Mouse (Mus musculus) heart, postnatal 0 days (tissue): ENCODE results near the gene Vinac1. TPM values are rescaled to one million over a fixed set of nuclear protein-coding genes. Genes with fewer than 3 reads are reported as not detected.

ENCODE experiments used
- ATAC-seq: fragments of 200-750 bp; cut with Nextera tagmentation; 2 replicates; pipeline ENCODE4 v1.8.0; 2017; ENCODE audit warnings: low read depth, moderate number of reproducible peaks, moderate library complexity; ENCODE audit not compliant: insufficient read depth
- DNase-seq: peaks from one replicate; pipeline ENCODE4 v3.0.0-alpha.2; 2016; ENCODE audit warnings: low spot score
- H3K27ac ChIP-seq: fragments of 300-500 bp; sonication (generic); 2 replicates; pipeline ENCODE4 v1.5.1; 2014; ENCODE audit warnings: low read depth, mild to moderate bottlenecking
- H3K27me3 ChIP-seq: fragments of 300-500 bp; sonication (generic); 2 replicates; pipeline ENCODE4 v1.6.1; 2014; ENCODE audit warnings: low read length, mixed read lengths; ENCODE audit not compliant: control insufficient read depth, insufficient read depth
- H3K36me3 ChIP-seq: fragments of 300-500 bp; sonication (generic); replicated peaks from 2 replicates; pipeline ENCODE4 v1.6.1; 2014; ENCODE audit warnings: low read length, mixed read lengths; ENCODE audit not compliant: control insufficient read depth, insufficient read depth
- H3K4me1 ChIP-seq: fragments of 300-500 bp; sonication (generic); 2 replicates; pipeline ENCODE4 v1.6.1; 2014; ENCODE audit warnings: antibody characterized with exemption; ENCODE audit not compliant: control insufficient read depth, insufficient read depth
- H3K4me2 ChIP-seq: fragments of 300-500 bp; sonication (generic); 2 replicates; pipeline ENCODE4 v1.6.1; 2014; ENCODE audit warnings: low read depth, mild to moderate bottlenecking, low read length, moderate library complexity
- H3K4me3 ChIP-seq: fragments of 300-500 bp; sonication (generic); 2 replicates; pipeline ENCODE4 v1.5.1; 2014; ENCODE audit warnings: low read depth, low read length
- H3K9ac ChIP-seq: fragments of 300-500 bp; sonication (generic); replicated peaks from 2 replicates; pipeline ENCODE4 v1.6.1; 2014; ENCODE audit warnings: low read depth, low read length, mixed read lengths
- H3K9me3 ChIP-seq: fragments of 300-500 bp; sonication (generic); replicated peaks from 2 replicates; pipeline ENCODE4 v1.6.1; 2016; ENCODE audit warnings: low read length; ENCODE audit not compliant: control insufficient read depth
- CTCF ChIP-seq: IDR thresholded peaks from 2 replicates; pipeline ENCODE4 v1.5.1; 2016; ENCODE audit warnings: antibody characterized with exemption, control low read depth, low read depth
- EP300 ChIP-seq: IDR thresholded peaks from 2 replicates; pipeline ENCODE4 v1.6.1; 2016; ENCODE audit warnings: antibody characterized with exemption, low read depth
- WGBS: fragments of 180-500 bp; shearing (Covaris S2); extraction: QIAGEN DNeasy Blood & Tissue Kit; methylation state at CpG from one replicate; pipeline ENCODE4 v1.1.7; 2014; 5-methylcytosine and 5-hydroxymethylcytosine counted together
- polyA plus RNA-seq: library from polyadenylated mRNA; unstranded; fragments of >200 nt; fragmentation: Nextera tagmentation; extraction: Ambion mirVana; gene quantifications from 2 replicates; pipeline ENCODE4 v1.2.1, GENCODE M21; 2015
- total RNA-seq: library from RNA; depleted of rRNA; stranded (reverse); fragments of >200 nt; gene quantifications from 2 replicates; pipeline ENCODE4 v1.2.3, GENCODE M21; 2014; ENCODE audit warnings: low replicate concordance

Vinac1 gene
- total and polyA plus RNA-seq, 2 experiments from 2014 or later = not detected

DNA sequence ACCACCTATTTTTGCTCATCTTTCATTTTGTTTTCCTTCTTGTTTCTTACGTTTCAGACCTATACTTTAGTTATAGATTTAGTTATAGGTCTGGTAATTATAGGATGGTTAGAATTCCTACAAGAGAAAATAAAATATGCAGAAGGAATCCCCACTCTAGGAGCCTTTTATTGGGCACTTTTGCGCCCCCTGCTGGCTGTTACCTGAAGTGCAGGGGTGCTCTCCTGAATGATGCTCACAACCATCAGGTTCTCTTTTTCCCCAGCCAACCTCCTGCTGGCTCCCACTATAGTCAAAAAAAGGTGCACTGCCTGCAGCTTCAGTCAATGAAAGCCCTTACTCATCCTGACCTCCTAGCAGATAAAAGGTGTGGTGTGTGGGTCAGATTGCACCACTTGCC, 37.0 kb upstream of the Vinac1 start:
- WGBS = 57% methylated on average over 2 of the region's 2 CpGs
- H3K4me1 ChIP-seq = no peaks in the 10 kb centered on the region
- H3K9me3 ChIP-seq = 0 out of 2 replicates have a peak, but pooled peaks cover 3% of the 10 kb centered on the region
- H3K9ac ChIP-seq = no peak overlapping the region
- DNase-seq (no peak), ATAC-seq (no peak)
- peaks cover 31% of the 10 kb centered on the region for H3K36me3 ChIP-seq
- H3K4me3 ChIP-seq = no peak overlapping the region
- H3K27me3 ChIP-seq = no peaks in the 10 kb centered on the region
- no peak overlapping the region for H3K27ac ChIP-seq
- H3K4me2 ChIP-seq = no peak overlapping the region
- TF ChIP-seq EP300 (no peak), CTCF (peak; percentile 49)

- H3K36me3 ChIP-seq = peaks cover 28% of the 10 kb centered on the region
- H3K4me2 ChIP-seq = no peak overlapping the region
- WGBS = 91% methylated on average over 5 of the region's 5 CpGs
- H3K9ac ChIP-seq = no peak overlapping the region
- 0 out of 2 replicates have a peak, but pooled peaks cover 3% of the 10 kb centered on the region for H3K9me3 ChIP-seq
- no peaks in the 10 kb centered on the region for H3K4me1 ChIP-seq
- H3K27ac ChIP-seq = no peak overlapping the region
- no peak for ATAC-seq
- no peak for DNase-seq
- no peak overlapping the region for H3K4me3 ChIP-seq
- no peak for TF ChIP-seq CTCF
- TF ChIP-seq EP300 = no peak
- H3K27me3 ChIP-seq = no peaks in the 10 kb centered on the region
Measured at GRCm38 (mm10) chr2:129083514-129083913, 35.5 kb upstream of the Vinac1 start.

DNA sequence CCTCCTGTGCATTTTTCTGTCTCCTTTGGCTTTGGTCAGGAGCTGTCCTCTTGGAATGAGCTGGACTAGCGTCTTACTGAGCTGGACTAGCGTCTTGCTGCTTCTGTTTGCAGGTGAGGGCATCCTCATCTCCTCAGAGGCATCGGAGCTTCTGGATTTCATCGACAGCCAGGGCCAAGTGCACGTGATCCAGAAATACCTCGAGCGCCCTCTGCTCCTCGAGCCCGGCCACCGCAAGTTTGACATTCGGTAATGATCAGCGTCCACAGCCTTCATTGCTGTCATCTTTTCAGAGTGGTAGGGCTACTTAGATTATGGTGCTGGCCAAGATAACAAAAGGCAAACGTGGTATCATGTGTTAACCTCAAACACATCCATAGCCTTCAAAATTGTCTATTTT, 33.1 kb upstream of the Vinac1 start:
- 0 out of 2 replicates have a peak, but pooled peaks cover 3% of the 10 kb centered on the region for H3K9me3 ChIP-seq
- WGBS = 62% methylated on average over 13 of the region's 13 CpGs
- no peak overlapping the region for H3K4me3 ChIP-seq
- no peaks in the 10 kb centered on the region for H3K27me3 ChIP-seq
- ATAC-seq = no peak
- peaks cover 34% of the 10 kb centered on the region for H3K36me3 ChIP-seq
- H3K27ac ChIP-seq = no peak overlapping the region
- H3K9ac ChIP-seq = no peak overlapping the region
- H3K4me2 ChIP-seq = no peak overlapping the region
- TF ChIP-seq EP300 (no peak), CTCF (peak; percentile 14; the same call in 1 of the 2 replicates)
- no peak for DNase-seq
- H3K4me1 ChIP-seq = no peaks in the 10 kb centered on the region

GRCm38 (mm10) chr2:129079194-129079593, 31.2 kb upstream of the Vinac1 start:
- no peak overlapping the region for H3K9ac ChIP-seq
- DNase-seq = no peak
- H3K9me3 ChIP-seq = no peaks in the 10 kb centered on the region
- H3K4me3 ChIP-seq = no peak overlapping the region
- H3K27me3 ChIP-seq = no peaks in the 10 kb centered on the region
- H3K4me1 ChIP-seq = no peaks in the 10 kb centered on the region
- TF ChIP-seq CTCF (no peak), EP300 (no peak)
- H3K4me2 ChIP-seq = no peak overlapping the region
- no peak for ATAC-seq
- H3K27ac ChIP-seq = 0 out of 2 replicates have a peak overlapping the region, but pooled peaks have one; percentile 13
- H3K36me3 ChIP-seq = peaks cover 31% of the 10 kb centered on the region
- whole genome bisulfite sequencing = 46% methylated on average over 2 of the region's 2 CpGs

- H3K4me3 ChIP-seq = no peak overlapping the region
- no peak for TF ChIP-seq EP300
- peak; percentile 21 for TF ChIP-seq CTCF
- ATAC-seq = no peak
- H3K9me3 ChIP-seq = no peaks in the 10 kb centered on the region
- H3K4me1 ChIP-seq = no peaks in the 10 kb centered on the region
- no peak overlapping the region for H3K27ac ChIP-seq
- no peak overlapping the region for H3K9ac ChIP-seq
- DNase-seq = no peak
- H3K4me2 ChIP-seq = no peak overlapping the region
- H3K36me3 ChIP-seq = peaks cover 31% of the 10 kb centered on the region
- 82% methylated on average over 3 of the region's 3 CpGs for WGBS
- H3K27me3 ChIP-seq = no peaks in the 10 kb centered on the region
Measured at GRCm38 (mm10) chr2:129078313-129078712, 30.3 kb upstream of the Vinac1 start.

GRCm38 (mm10) chr2:129070296-129070695, 22.3 kb upstream of the Vinac1 start:
- WGBS = 85% methylated on average over 3 of the region's 3 CpGs

More at GRCm38 (mm10) chr2:129070296-129070695, 22.3 kb upstream of the Vinac1 start:
- H3K4me1 ChIP-seq = peaks cover 15% of the 10 kb centered on the region; the same call in 1 of the 2 replicates
- no peak overlapping the region for H3K27ac ChIP-seq
- no peak overlapping the region for H3K4me2 ChIP-seq
- ATAC-seq (no peak), DNase-seq (no peak)
- no peaks in the 10 kb centered on the region for H3K27me3 ChIP-seq
- H3K36me3 ChIP-seq = no peaks in the 10 kb centered on the region
- no peaks in the 10 kb centered on the region for H3K9me3 ChIP-seq
- no peak overlapping the region for H3K4me3 ChIP-seq
- TF ChIP-seq EP300 = no peak
- no peak for TF ChIP-seq CTCF
- no peak overlapping the region for H3K9ac ChIP-seq
